Mouse (Mus musculus): ENCODE data around the gene Frmd4a. TPM values are rescaled to one million over a fixed set of nuclear protein-coding genes. Genes with fewer than 3 reads are reported as not detected.

Frmd4a gene
- polyA plus RNA-seq, 1 experiment from 2014 or later, result 13.7 TPM

GRCm38 (mm10) chr2:4572498-4573263, 555.2 kb downstream of the Frmd4a start:
- no peak overlapping the region for H3K4me3 ChIP-seq (ENCODE audit: low read length)
- no peak overlapping the region for H3K9ac ChIP-seq (ENCODE audit: low read depth, low read length)
- H3K27me3 ChIP-seq (replicated peaks; ENCODE audit: control insufficient read depth, insufficient read depth, low read length), result no peaks in the 10 kb centered on the region
- peak; percentile 45; the same call in 1 of the 2 replicates for ATAC-seq
- no peak overlapping the region for H3K27ac ChIP-seq (ENCODE audit: low read length)
- no peaks in the 10 kb centered on the region for H3K9me3 ChIP-seq (ENCODE audit: control insufficient read depth, low read length)
- H3K36me3 ChIP-seq (ENCODE audit: control insufficient read depth, insufficient read depth, low read length), result peaks cover 18% of the 10 kb centered on the region; the same call in 1 of the 2 replicates
- WGBS, result 68% methylated on average over 7 of the region's 7 CpGs
- peaks cover 21% of the 10 kb centered on the region; the same call in 1 of the 2 replicates for H3K4me1 ChIP-seq (ENCODE audit: control insufficient read depth, insufficient read depth, low read length)
- no peak overlapping the region for H3K4me2 ChIP-seq (ENCODE audit: low read depth, low read length)

GRCm38 (mm10) chr2:4573386-4573785, 555.9 kb downstream of the Frmd4a start:
- Histone ChIP-seq H3K9me3 (ENCODE audit: control insufficient read depth, low read length) (no peaks in the 10 kb centered on the region), H3K36me3 (ENCODE audit: control insufficient read depth, insufficient read depth, low read length) (peaks cover 18% of the 10 kb centered on the region; the same call in 1 of the 2 replicates), H3K4me2 (ENCODE audit: low read depth, low read length) (no peak overlapping the region), H3K4me3 (ENCODE audit: low read length) (no peak overlapping the region), H3K9ac (ENCODE audit: low read depth, low read length) (no peak overlapping the region), H3K27ac (ENCODE audit: low read length) (no peak overlapping the region), H3K4me1 (ENCODE audit: control insufficient read depth, insufficient read depth, low read length) (peaks cover 23% of the 10 kb centered on the region; the same call in 1 of the 2 replicates), H3K27me3 (replicated peaks; ENCODE audit: control insufficient read depth, insufficient read depth, low read length) (no peaks in the 10 kb centered on the region)
- 43% methylated on average over 4 of the region's 4 CpGs for WGBS
- no peak for ATAC-seq

GRCm38 (mm10) chr2:4574251-4574650, 556.7 kb downstream of the Frmd4a start:
- no peaks in the 10 kb centered on the region for H3K9me3 ChIP-seq (ENCODE audit: control insufficient read depth, low read length)
- no peak overlapping the region for H3K27ac ChIP-seq (ENCODE audit: low read length)
- H3K27me3 ChIP-seq (replicated peaks; ENCODE audit: control insufficient read depth, insufficient read depth, low read length), result no peaks in the 10 kb centered on the region
- no peak overlapping the region for H3K4me2 ChIP-seq (ENCODE audit: low read depth, low read length)
- peaks cover 18% of the 10 kb centered on the region; the same call in 1 of the 2 replicates for H3K36me3 ChIP-seq (ENCODE audit: control insufficient read depth, insufficient read depth, low read length)
- H3K4me3 ChIP-seq (ENCODE audit: low read length), result no peak overlapping the region
- H3K4me1 ChIP-seq (ENCODE audit: control insufficient read depth, insufficient read depth, low read length), result peaks cover 25% of the 10 kb centered on the region; the same call in 1 of the 2 replicates
- ATAC-seq, result no peak
- H3K9ac ChIP-seq (ENCODE audit: low read depth, low read length), result no peak overlapping the region
- WGBS, result 90% methylated on average over 5 of the region's 5 CpGs

GRCm38 (mm10) chr2:4575163-4575562, 557.6 kb downstream of the Frmd4a start:
- H3K36me3 ChIP-seq (ENCODE audit: control insufficient read depth, insufficient read depth, low read length), result peaks cover 18% of the 10 kb centered on the region; the same call in 1 of the 2 replicates
- H3K4me2 ChIP-seq (ENCODE audit: low read depth, low read length), result no peak overlapping the region
- H3K27ac ChIP-seq (ENCODE audit: low read length), result no peak overlapping the region
- no peak overlapping the region for H3K4me3 ChIP-seq (ENCODE audit: low read length)
- 75% methylated on average over 2 of the region's 2 CpGs for WGBS
- no peak for ATAC-seq
- H3K27me3 ChIP-seq (replicated peaks; ENCODE audit: control insufficient read depth, insufficient read depth, low read length), result no peaks in the 10 kb centered on the region
- no peak overlapping the region for H3K9ac ChIP-seq (ENCODE audit: low read depth, low read length)
- H3K4me1 ChIP-seq (ENCODE audit: control insufficient read depth, insufficient read depth, low read length), result peaks cover 29% of the 10 kb centered on the region; the same call in 1 of the 2 replicates
- H3K9me3 ChIP-seq (ENCODE audit: control insufficient read depth, low read length), result no peaks in the 10 kb centered on the region

DNA sequence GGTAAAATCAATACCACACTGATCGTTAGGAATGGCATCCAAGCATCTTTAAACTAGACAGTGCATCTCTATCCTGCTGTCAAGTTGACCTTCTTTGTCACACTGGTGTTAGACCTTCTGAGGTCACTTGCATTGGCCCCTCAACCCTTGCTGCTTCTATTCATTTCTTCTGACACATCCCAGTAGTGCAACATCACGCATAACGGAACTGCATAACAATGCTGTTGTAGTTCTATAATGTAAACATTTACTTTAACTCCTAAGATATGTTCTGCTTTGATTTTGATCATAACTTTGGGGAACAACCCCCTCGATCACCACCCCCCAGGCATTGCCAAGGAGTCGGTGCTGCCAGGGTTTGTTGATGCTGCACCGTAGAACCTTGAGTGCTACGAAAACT, 558.5 kb downstream of the Frmd4a start:
- 75% methylated on average over 7 of the region's 7 CpGs for WGBS
- H3K27me3 ChIP-seq (replicated peaks; ENCODE audit: control insufficient read depth, insufficient read depth, low read length), result no peaks in the 10 kb centered on the region
- H3K36me3 ChIP-seq (ENCODE audit: control insufficient read depth, insufficient read depth, low read length), result peaks cover 18% of the 10 kb centered on the region; the same call in 1 of the 2 replicates
- H3K9ac ChIP-seq (ENCODE audit: low read depth, low read length), result no peak overlapping the region
- H3K4me2 ChIP-seq (ENCODE audit: low read depth, low read length), result no peak overlapping the region
- H3K4me1 ChIP-seq (ENCODE audit: control insufficient read depth, insufficient read depth, low read length), result peaks cover 22% of the 10 kb centered on the region; the same call in 1 of the 2 replicates
- H3K27ac ChIP-seq (ENCODE audit: low read length), result no peak overlapping the region
- no peak overlapping the region for H3K4me3 ChIP-seq (ENCODE audit: low read length)
- no peak for ATAC-seq
- H3K9me3 ChIP-seq (ENCODE audit: control insufficient read depth, low read length), result no peaks in the 10 kb centered on the region

- Histone ChIP-seq H3K27me3 (replicated peaks; ENCODE audit: control insufficient read depth, insufficient read depth, low read length) (no peaks in the 10 kb centered on the region), H3K36me3 (ENCODE audit: control insufficient read depth, insufficient read depth, low read length) (peaks cover 11% of the 10 kb centered on the region; the same call in 1 of the 2 replicates), H3K9me3 (ENCODE audit: control insufficient read depth, low read length) (no peaks in the 10 kb centered on the region), H3K4me1 (ENCODE audit: control insufficient read depth, insufficient read depth, low read length) (peaks cover 20% of the 10 kb centered on the region), H3K4me3 (ENCODE audit: low read length) (no peak overlapping the region), H3K9ac (ENCODE audit: low read depth, low read length) (no peak overlapping the region), H3K27ac (ENCODE audit: low read length) (peak overlapping the region; percentile 23), H3K4me2 (ENCODE audit: low read depth, low read length) (no peak overlapping the region)
- WGBS, result 72% methylated on average over 5 of the region's 5 CpGs
- ATAC-seq, result peak; percentile 25; the same call in 1 of the 2 replicates
These were observed 560.8 kb downstream of the Frmd4a start for GRCm38 (mm10) chr2:4578291-4578690.

- Histone ChIP-seq H3K36me3 (ENCODE audit: control insufficient read depth, insufficient read depth, low read length) (peaks cover 3% of the 10 kb centered on the region; the same call in 1 of the 2 replicates), H3K27ac (ENCODE audit: low read length) (peak overlapping the region; percentile 51)
- ATAC-seq, result no peak
These were observed 562.0 kb downstream of the Frmd4a start for GRCm38 (mm10) chr2:4579357-4580068.

GRCm38 (mm10) chr2:4580666-4581065, 563.1 kb downstream of the Frmd4a start:
- H3K4me1 ChIP-seq (ENCODE audit: control insufficient read depth, insufficient read depth, low read length), result peaks cover 20% of the 10 kb centered on the region
- no peak overlapping the region for H3K27ac ChIP-seq (ENCODE audit: low read length)
- H3K4me3 ChIP-seq (ENCODE audit: low read length), result no peak overlapping the region
- no peak for ATAC-seq
- no peaks in the 10 kb centered on the region; the same call in 1 of the 2 replicates for H3K36me3 ChIP-seq (ENCODE audit: control insufficient read depth, insufficient read depth, low read length)
- WGBS, result 85% methylated on average over 6 of the region's 6 CpGs
- H3K9ac ChIP-seq (ENCODE audit: low read depth, low read length), result no peak overlapping the region
- no peak overlapping the region for H3K4me2 ChIP-seq (ENCODE audit: low read depth, low read length)
- no peaks in the 10 kb centered on the region for H3K9me3 ChIP-seq (ENCODE audit: control insufficient read depth, low read length)
- no peaks in the 10 kb centered on the region for H3K27me3 ChIP-seq (replicated peaks; ENCODE audit: control insufficient read depth, insufficient read depth, low read length)

More at GRCm38 (mm10) chr2:4579357-4580068, 562.0 kb downstream of the Frmd4a start:
- Histone ChIP-seq H3K4me3 (ENCODE audit: low read length) (no peak overlapping the region), H3K27me3 (replicated peaks; ENCODE audit: control insufficient read depth, insufficient read depth, low read length) (no peaks in the 10 kb centered on the region), H3K9me3 (ENCODE audit: control insufficient read depth, low read length) (no peaks in the 10 kb centered on the region), H3K4me1 (ENCODE audit: control insufficient read depth, insufficient read depth, low read length) (peaks cover 20% of the 10 kb centered on the region), H3K9ac (ENCODE audit: low read depth, low read length) (no peak overlapping the region), H3K4me2 (ENCODE audit: low read depth, low read length) (no peak overlapping the region)
- 58% methylated on average over 8 of the region's 8 CpGs for WGBS

GRCm38 (mm10) chr2:4582930-4583329, 565.4 kb downstream of the Frmd4a start:
- Histone ChIP-seq H3K9ac (ENCODE audit: low read depth, low read length) (no peak overlapping the region), H3K9me3 (ENCODE audit: control insufficient read depth, low read length) (no peaks in the 10 kb centered on the region), H3K27ac (ENCODE audit: low read length) (no peak overlapping the region), H3K4me1 (ENCODE audit: control insufficient read depth, insufficient read depth, low read length) (peaks cover 37% of the 10 kb centered on the region), H3K27me3 (replicated peaks; ENCODE audit: control insufficient read depth, insufficient read depth, low read length) (no peaks in the 10 kb centered on the region), H3K36me3 (ENCODE audit: control insufficient read depth, insufficient read depth, low read length) (no peaks in the 10 kb centered on the region), H3K4me2 (ENCODE audit: low read depth, low read length) (no peak overlapping the region), H3K4me3 (ENCODE audit: low read length) (no peak overlapping the region)
- no peak for ATAC-seq
- WGBS, result 83% methylated on average over 2 of the region's 2 CpGs

All from intestine, embryonic 16.5 days (tissue).